Mouse (Mus musculus): ENCODE measurements around the gene Otx1. TPM values are rescaled to one million over a fixed set of nuclear protein-coding genes. Genes with fewer than 3 reads are reported as not detected.
A peak's percentile ranks its signal among the peaks of the same experiment; 100 is the strongest.

Otx1 gene
- polyA plus RNA-seq, 1 experiment from 2014 or later, result 5.9 TPM

- H3K27me3 ChIP-seq (ENCODE audit: control insufficient read depth, insufficient read depth, low read length), result peaks cover 49% of the 10 kb centered on the region
- DNase-seq (ENCODE audit: low spot score) (no peak), ATAC-seq (replicated peaks; ENCODE audit: insufficient number of reproducible peaks, low FRiP score, low TSS enrichment, low read depth) (no peak)
- peak overlapping the region; percentile 13; the same call in 1 of the 2 replicates for H3K9ac ChIP-seq (replicated peaks; ENCODE audit: low read length)
- H3K27ac ChIP-seq (replicated peaks; ENCODE audit: low read depth, low read length), result no peak overlapping the region
- H3K9me3 ChIP-seq (replicated peaks; ENCODE audit: control insufficient read depth, low read length), result no peaks in the 10 kb centered on the region
- H3K36me3 ChIP-seq (replicated peaks; ENCODE audit: control insufficient read depth, insufficient read depth, low read depth, low read length), result no peaks in the 10 kb centered on the region
- peaks cover 8% of the 10 kb centered on the region for H3K4me1 ChIP-seq (ENCODE audit: control insufficient read depth, insufficient read depth, low read length)
- H3K4me3 ChIP-seq (ENCODE audit: low read depth, low read length), result no peak overlapping the region
- H3K4me2 ChIP-seq (ENCODE audit: low read depth, low read length), result peak overlapping the region; percentile 21; the same call in 1 of the 2 replicates
- WGBS, result 2% methylated on average over 95 of the region's 96 CpGs
Measured at GRCm38 (mm10) chr11:21992761-21993596, 9.7 kb downstream of the Otx1 start.

- H3K9me3 ChIP-seq (replicated peaks; ENCODE audit: control insufficient read depth, low read length), result no peaks in the 10 kb centered on the region
- no peaks in the 10 kb centered on the region for H3K36me3 ChIP-seq (replicated peaks; ENCODE audit: control insufficient read depth, insufficient read depth, low read depth, low read length)
- peaks cover 21% of the 10 kb centered on the region for H3K27me3 ChIP-seq (ENCODE audit: control insufficient read depth, insufficient read depth, low read length)
- H3K27ac ChIP-seq (replicated peaks; ENCODE audit: low read depth, low read length), result no peak overlapping the region
- DNase-seq (ENCODE audit: low spot score), result no peak
- H3K4me2 ChIP-seq (ENCODE audit: low read depth, low read length), result no peak overlapping the region
- no peak overlapping the region for H3K9ac ChIP-seq (replicated peaks; ENCODE audit: low read length)
- no peak for ATAC-seq (replicated peaks; ENCODE audit: insufficient number of reproducible peaks, low FRiP score, low TSS enrichment, low read depth)
- WGBS, result 77% methylated on average over 1 of the region's 1 CpGs
- H3K4me1 ChIP-seq (ENCODE audit: control insufficient read depth, insufficient read depth, low read length), result peaks cover 4% of the 10 kb centered on the region; the same call in 1 of the 2 replicates
- H3K4me3 ChIP-seq (ENCODE audit: low read depth, low read length), result no peak overlapping the region
Measured at GRCm38 (mm10) chr11:21988398-21988946, 14.2 kb downstream of the Otx1 start.

- Histone ChIP-seq H3K9me3 (replicated peaks; ENCODE audit: control insufficient read depth, low read length) (no peaks in the 10 kb centered on the region), H3K4me2 (ENCODE audit: low read depth, low read length) (no peak overlapping the region), H3K4me1 (ENCODE audit: control insufficient read depth, insufficient read depth, low read length) (no peaks in the 10 kb centered on the region), H3K36me3 (replicated peaks; ENCODE audit: control insufficient read depth, insufficient read depth, low read depth, low read length) (no peaks in the 10 kb centered on the region), H3K4me3 (ENCODE audit: low read depth, low read length) (no peak overlapping the region), H3K27me3 (ENCODE audit: control insufficient read depth, insufficient read depth, low read length) (peaks cover 6% of the 10 kb centered on the region), H3K9ac (replicated peaks; ENCODE audit: low read length) (no peak overlapping the region), H3K27ac (replicated peaks; ENCODE audit: low read depth, low read length) (no peak overlapping the region)
- 57% methylated on average over 1 of the region's 1 CpGs for WGBS
- DNase-seq (ENCODE audit: low spot score), result no peak
- no peak for ATAC-seq (replicated peaks; ENCODE audit: insufficient number of reproducible peaks, low FRiP score, low TSS enrichment, low read depth)
Measured at GRCm38 (mm10) chr11:21985118-21985517, 17.6 kb downstream of the Otx1 start.

GRCm38 (mm10) chr11:21974005-21974531 is 28.6 kb downstream of the Otx1 start:
- ATAC-seq (replicated peaks; ENCODE audit: insufficient number of reproducible peaks, low FRiP score, low TSS enrichment, low read depth), result no peak
- H3K4me3 ChIP-seq (ENCODE audit: low read depth, low read length), result no peak overlapping the region
- 78% methylated on average over 5 of the region's 5 CpGs for WGBS

GRCm38 (mm10) chr11:21973597-21973996 is 29.1 kb downstream of the Otx1 start:
- DNase-seq (ENCODE audit: low spot score) (no peak), ATAC-seq (replicated peaks; ENCODE audit: insufficient number of reproducible peaks, low FRiP score, low TSS enrichment, low read depth) (no peak)
- H3K4me3 ChIP-seq (ENCODE audit: low read depth, low read length), result no peak overlapping the region
- no peaks in the 10 kb centered on the region for H3K4me1 ChIP-seq (ENCODE audit: control insufficient read depth, insufficient read depth, low read length)
- H3K9ac ChIP-seq (replicated peaks; ENCODE audit: low read length), result no peak overlapping the region
- no peaks in the 10 kb centered on the region for H3K36me3 ChIP-seq (replicated peaks; ENCODE audit: control insufficient read depth, insufficient read depth, low read depth, low read length)
- H3K9me3 ChIP-seq (replicated peaks; ENCODE audit: control insufficient read depth, low read length), result no peaks in the 10 kb centered on the region
- H3K4me2 ChIP-seq (ENCODE audit: low read depth, low read length), result no peak overlapping the region
- whole genome bisulfite sequencing, result 80% methylated on average over 3 of the region's 3 CpGs
- H3K27ac ChIP-seq (replicated peaks; ENCODE audit: low read depth, low read length), result no peak overlapping the region
- no peaks in the 10 kb centered on the region for H3K27me3 ChIP-seq (ENCODE audit: control insufficient read depth, insufficient read depth, low read length)

More at GRCm38 (mm10) chr11:21974005-21974531, 28.6 kb downstream of the Otx1 start:
- Histone ChIP-seq H3K27ac (replicated peaks; ENCODE audit: low read depth, low read length) (no peak overlapping the region), H3K4me2 (ENCODE audit: low read depth, low read length) (no peak overlapping the region), H3K9me3 (replicated peaks; ENCODE audit: control insufficient read depth, low read length) (no peaks in the 10 kb centered on the region), H3K27me3 (ENCODE audit: control insufficient read depth, insufficient read depth, low read length) (no peaks in the 10 kb centered on the region), H3K36me3 (replicated peaks; ENCODE audit: control insufficient read depth, insufficient read depth, low read depth, low read length) (no peaks in the 10 kb centered on the region), H3K9ac (replicated peaks; ENCODE audit: low read length) (no peak overlapping the region), H3K4me1 (ENCODE audit: control insufficient read depth, insufficient read depth, low read length) (no peaks in the 10 kb centered on the region)
- no peak for DNase-seq (ENCODE audit: low spot score)

GRCm38 (mm10) chr11:21968922-21969321 is 33.8 kb downstream of the Otx1 start:
- no peaks in the 10 kb centered on the region for H3K27me3 ChIP-seq (ENCODE audit: control insufficient read depth, insufficient read depth, low read length)
- H3K9ac ChIP-seq (replicated peaks; ENCODE audit: low read length), result no peak overlapping the region
- WGBS, result 93% methylated on average over 3 of the region's 3 CpGs
- no peaks in the 10 kb centered on the region for H3K36me3 ChIP-seq (replicated peaks; ENCODE audit: control insufficient read depth, insufficient read depth, low read depth, low read length)
- ATAC-seq (replicated peaks; ENCODE audit: insufficient number of reproducible peaks, low FRiP score, low TSS enrichment, low read depth) (no peak), DNase-seq (ENCODE audit: low spot score) (no peak)
- no peak overlapping the region for H3K4me2 ChIP-seq (ENCODE audit: low read depth, low read length)
- H3K9me3 ChIP-seq (replicated peaks; ENCODE audit: control insufficient read depth, low read length), result no peaks in the 10 kb centered on the region
- H3K27ac ChIP-seq (replicated peaks; ENCODE audit: low read depth, low read length), result no peak overlapping the region
- no peak overlapping the region for H3K4me3 ChIP-seq (ENCODE audit: low read depth, low read length)
- no peaks in the 10 kb centered on the region for H3K4me1 ChIP-seq (ENCODE audit: control insufficient read depth, insufficient read depth, low read length)

- Histone ChIP-seq H3K27me3 (ENCODE audit: control insufficient read depth, insufficient read depth, low read length) (no peaks in the 10 kb centered on the region), H3K4me3 (ENCODE audit: low read depth, low read length) (no peak overlapping the region), H3K9me3 (replicated peaks; ENCODE audit: control insufficient read depth, low read length) (no peaks in the 10 kb centered on the region), H3K9ac (replicated peaks; ENCODE audit: low read length) (no peak overlapping the region), H3K4me2 (ENCODE audit: low read depth, low read length) (no peak overlapping the region), H3K4me1 (ENCODE audit: control insufficient read depth, insufficient read depth, low read length) (no peaks in the 10 kb centered on the region), H3K27ac (replicated peaks; ENCODE audit: low read depth, low read length) (no peak overlapping the region), H3K36me3 (replicated peaks; ENCODE audit: control insufficient read depth, insufficient read depth, low read depth, low read length) (no peaks in the 10 kb centered on the region)
- no peak for DNase-seq (ENCODE audit: low spot score)
- 89% methylated on average over 7 of the region's 7 CpGs for WGBS
- no peak for ATAC-seq (replicated peaks; ENCODE audit: insufficient number of reproducible peaks, low FRiP score, low TSS enrichment, low read depth)
Measured at GRCm38 (mm10) chr11:21955167-21955566, 47.5 kb downstream of the Otx1 start.

GRCm38 (mm10) chr11:21951657-21952237 is 51.0 kb downstream of the Otx1 start:
- Histone ChIP-seq H3K4me3 (ENCODE audit: low read depth, low read length) (no peak overlapping the region), H3K27me3 (ENCODE audit: control insufficient read depth, insufficient read depth, low read length) (no peaks in the 10 kb centered on the region), H3K27ac (replicated peaks; ENCODE audit: low read depth, low read length) (no peak overlapping the region), H3K9ac (replicated peaks; ENCODE audit: low read length) (no peak overlapping the region), H3K4me1 (ENCODE audit: control insufficient read depth, insufficient read depth, low read length) (no peaks in the 10 kb centered on the region), H3K36me3 (replicated peaks; ENCODE audit: control insufficient read depth, insufficient read depth, low read depth, low read length) (no peaks in the 10 kb centered on the region), H3K4me2 (ENCODE audit: low read depth, low read length) (no peak overlapping the region), H3K9me3 (replicated peaks; ENCODE audit: control insufficient read depth, low read length) (no peaks in the 10 kb centered on the region)
- ATAC-seq (replicated peaks; ENCODE audit: insufficient number of reproducible peaks, low FRiP score, low TSS enrichment, low read depth) (no peak), DNase-seq (ENCODE audit: low spot score) (no peak)
- WGBS, result 86% methylated on average over 2 of the region's 2 CpGs

Measured in embryonic facial prominence, embryonic 11.5 days (tissue).